Mouse (Mus musculus) limb, embryonic 12.5 days (tissue): ENCODE results near the gene Galntl6. TPM values are rescaled to one million over a fixed set of nuclear protein-coding genes. Genes with fewer than 3 reads are reported as not detected.

Experiments
- ATAC-seq: fragments of 200-750 bp; cut with Nextera tagmentation; 2 replicates; pipeline ENCODE4 v1.8.0; 2017; ENCODE audit warnings: low read depth, moderate TSS enrichment; ENCODE audit not compliant: insufficient number of reproducible peaks, insufficient read depth, low FRiP score, low TSS enrichment
- H3K27ac ChIP-seq: fragments of 300-500 bp; sonication (generic); 2 replicates; pipeline ENCODE4 v1.5.1; 2016; ENCODE audit warnings: mild to moderate bottlenecking, moderate library complexity
- H3K27me3 ChIP-seq: fragments of 300-500 bp; sonication (generic); 2 replicates; pipeline ENCODE4 v1.6.1; 2016; ENCODE audit warnings: mild to moderate bottlenecking, moderate library complexity
- H3K36me3 ChIP-seq: fragments of 300-500 bp; sonication (generic); 2 replicates; pipeline ENCODE4 v1.6.1; 2016; ENCODE audit warnings: mild to moderate bottlenecking, moderate library complexity
- H3K4me1 ChIP-seq: fragments of 300-500 bp; sonication (generic); replicated peaks from 2 replicates; pipeline ENCODE4 v1.6.1; 2016
- H3K4me2 ChIP-seq: fragments of 300-500 bp; sonication (generic); 2 replicates; pipeline ENCODE4 v1.6.1; 2016; ENCODE audit warnings: mild to moderate bottlenecking, moderate library complexity
- H3K4me3 ChIP-seq: fragments of 300-500 bp; sonication (generic); replicated peaks from 2 replicates; pipeline ENCODE4 v1.5.1; 2016; ENCODE audit warnings: mild to moderate bottlenecking
- H3K9ac ChIP-seq: fragments of 300-500 bp; sonication (generic); replicated peaks from 2 replicates; pipeline ENCODE4 v1.6.1; 2016; ENCODE audit warnings: mild to moderate bottlenecking, moderate library complexity
- H3K9me3 ChIP-seq: fragments of 300-500 bp; sonication (generic); 2 replicates; pipeline ENCODE4 v1.6.1; 2016; ENCODE audit warnings: mild to moderate bottlenecking, moderate library complexity
- WGBS: fragments of 180-500 bp; shearing (Covaris S2); methylation state at CpG from one replicate; pipeline ENCODE4 v1.1.7; 2016; 5-methylcytosine and 5-hydroxymethylcytosine counted together
- polyA plus RNA-seq: library from polyadenylated mRNA; unstranded; fragments of >200 nt; fragmentation: Nextera tagmentation; extraction: Ambion mirVana; gene quantifications from 2 replicates; pipeline ENCODE4 v1.2.1, GENCODE M21; 2016

Galntl6 gene
- polyA plus RNA-seq, 1 experiment from 2014 or later: 1.4 TPM

GRCm38 (mm10) chr8:57731666-57732065 lies 1180.8 kb downstream of the Galntl6 start:
- no peak for ATAC-seq
- Histone ChIP-seq H3K9me3 (no peaks in the 10 kb centered on the region), H3K27ac (no peak overlapping the region), H3K36me3 (no peaks in the 10 kb centered on the region), H3K4me1 (no peaks in the 10 kb centered on the region), H3K9ac (no peak overlapping the region), H3K27me3 (no peaks in the 10 kb centered on the region), H3K4me2 (no peak overlapping the region), H3K4me3 (no peak overlapping the region)
- WGBS: 68% methylated on average over 8 of the region's 8 CpGs

- no peak overlapping the region for H3K9ac ChIP-seq
- WGBS: 86% methylated on average over 2 of the region's 2 CpGs
- no peak overlapping the region for H3K27ac ChIP-seq
- H3K4me1 ChIP-seq: no peaks in the 10 kb centered on the region
- H3K4me2 ChIP-seq: no peak overlapping the region
- no peaks in the 10 kb centered on the region for H3K9me3 ChIP-seq
- no peak overlapping the region for H3K4me3 ChIP-seq
- H3K27me3 ChIP-seq: no peaks in the 10 kb centered on the region
- no peak for ATAC-seq
- H3K36me3 ChIP-seq: no peaks in the 10 kb centered on the region
These were observed 1184.2 kb downstream of the Galntl6 start for GRCm38 (mm10) chr8:57728276-57728675.

GRCm38 (mm10) chr8:57724843-57725627 lies 1187.4 kb downstream of the Galntl6 start:
- Histone ChIP-seq H3K9ac (no peak overlapping the region), H3K27me3 (no peaks in the 10 kb centered on the region), H3K9me3 (no peaks in the 10 kb centered on the region), H3K4me3 (no peak overlapping the region), H3K27ac (no peak overlapping the region), H3K36me3 (no peaks in the 10 kb centered on the region), H3K4me1 (no peaks in the 10 kb centered on the region), H3K4me2 (no peak overlapping the region)
- WGBS: 91% methylated on average over 13 of the region's 13 CpGs
- no peak for ATAC-seq

Other genes starting within 250 kb of the Galntl6 start
- gene BC030500, start 885 bp downstream of the Galntl6 start, polyA plus RNA-seq: 0.65 and 1.1 TPM in 2 replicates